Mouse (Mus musculus): ENCODE measurements around the gene Eif4g1.

- TF ChIP-seq POLR2A (IDR thresholded peaks at IDR 0.05; ENCODE audit: low read depth, low read length) (no peak), E2F4 (IDR thresholded peaks at IDR 0.05; ENCODE audit: insufficient replicate concordance, low read depth, low read length) (no peak), SMC3 (IDR thresholded peaks at IDR 0.05; ENCODE audit: low read depth, low read length) (no peak), ELF1 (IDR thresholded peaks at IDR 0.05; ENCODE audit: low read depth, low read length) (no peak; the same call in 1 of the 2 replicates), NELFE (IDR thresholded peaks at IDR 0.05; ENCODE audit: low read depth, low read length) (no peak), ZMIZ1 (IDR thresholded peaks at IDR 0.05; ENCODE audit: low read depth, low read length) (no peak), CTCF (conservative IDR thresholded peaks at IDR 0.05 in 1 of 2, IDR thresholded peaks at IDR 0.05 in 1 of 2; ENCODE audit: low read depth in 2 of 2, low read length in 2 of 2) (no peak), MXI1 (IDR thresholded peaks at IDR 0.05; ENCODE audit: low read depth, low read length) (no peak), EP300 (IDR thresholded peaks at IDR 0.05; ENCODE audit: low read length) (no peak), JUND (conservative IDR thresholded peaks at IDR 0.05; ENCODE audit: low read depth, low read length) (no peak), BHLHE40 (IDR thresholded peaks at IDR 0.05; ENCODE audit: low read depth, low read length) (no peak)
Observed at GRCm38 (mm10) chr16:20730293-20730711, 62.2 kb downstream of the Eif4g1 start.

Measured in CH12.LX (cell line).